Mouse (Mus musculus): ENCODE results near the gene Rbms2.

Gene Rbms2

GRCm38 (mm10) chr10:128133650-128134332, 46.3 kb downstream of the Rbms2 start:
- DNase-seq: no peak

- DNase-seq: no peak
Observed at GRCm38 (mm10) chr10:128131812-128132211, 48.3 kb downstream of the Rbms2 start.

- DNase-seq: no peak
Observed at GRCm38 (mm10) chr10:128131297-128131696, 48.8 kb downstream of the Rbms2 start.

- no peak for DNase-seq
Observed at GRCm38 (mm10) chr10:128128143-128128542, 52.0 kb downstream of the Rbms2 start.

- DNase-seq: no peak
Observed at GRCm38 (mm10) chr10:128127497-128127896, 52.6 kb downstream of the Rbms2 start.

- no peak for DNase-seq
Observed at GRCm38 (mm10) chr10:128125951-128126350, 54.1 kb downstream of the Rbms2 start.

GRCm38 (mm10) chr10:128124831-128125230, 55.3 kb downstream of the Rbms2 start:
- DNase-seq: no peak

- no peak for DNase-seq
Observed at GRCm38 (mm10) chr10:128123833-128124232, 56.3 kb downstream of the Rbms2 start.

GRCm38 (mm10) chr10:128111227-128111626, 68.9 kb downstream of the Rbms2 start:
- DNase-seq: no peak

GRCm38 (mm10) chr10:128110103-128110761, 69.9 kb downstream of the Rbms2 start:
- no peak for DNase-seq

- peak; percentile 55 for DNase-seq
Observed at GRCm38 (mm10) chr10:128097587-128097971, 82.5 kb downstream of the Rbms2 start.

GRCm38 (mm10) chr10:128096693-128097586, 83.2 kb downstream of the Rbms2 start:
- peak; percentile 71 for DNase-seq

- no peak for DNase-seq
Observed at GRCm38 (mm10) chr10:128096313-128096692, 83.8 kb downstream of the Rbms2 start.

- DNase-seq: peak; percentile 35
Observed at GRCm38 (mm10) chr10:128095003-128095636, 85.0 kb downstream of the Rbms2 start.

- DNase-seq: peak; percentile 96
Observed at GRCm38 (mm10) chr10:128094340-128094968, 85.6 kb downstream of the Rbms2 start.

GRCm38 (mm10) chr10:128093496-128094294, 86.4 kb downstream of the Rbms2 start:
- peak; percentile 42 for DNase-seq

GRCm38 (mm10) chr10:128092506-128093495, 87.3 kb downstream of the Rbms2 start:
- peak; percentile 86 for DNase-seq

- peak; percentile 85 for DNase-seq
Observed at GRCm38 (mm10) chr10:128091564-128092505, 88.3 kb downstream of the Rbms2 start, which contains the start of gene Baz2a. Baz2a (plus strand) TSS chr10:128091577.
